Mouse (Mus musculus) lung, adult 2 months (tissue): ENCODE results near the gene Slit3. TPM values are rescaled to one million over a fixed set of nuclear protein-coding genes. Genes with fewer than 3 reads are reported as not detected.

Experiments
- DNase-seq: peaks from one replicate; pipeline ENCODE4 v3.0.0; 2022
- H3K4me1 ChIP-seq: fragments of 200-500 bp; 2 replicates; pipeline ENCODE4 v1.6.1; 2011; ENCODE audit warnings: low read length; ENCODE audit not compliant: control insufficient read depth, insufficient read depth
- H3K4me3 ChIP-seq: fragments of 200-500 bp; replicated peaks from 2 replicates; pipeline ENCODE3; 2011; ENCODE audit warnings: low read depth, mild to moderate bottlenecking, control low read depth, low read length; ENCODE audit errors: extremely low read depth
- CTCF ChIP-seq: fragments of 200-500 bp; IDR thresholded peaks from 2 replicates; pipeline ENCODE4 v1.5.1; 2011; ENCODE audit warnings: mild to moderate bottlenecking, low read length, control low read depth; ENCODE audit not compliant: insufficient read depth
- POLR2A ChIP-seq: fragments of 200-500 bp; IDR thresholded peaks from 2 replicates; pipeline ENCODE4 v1.6.1; 2011; ENCODE audit warnings: low read depth, mild to moderate bottlenecking, control low read depth, low read length, borderline replicate concordance; ENCODE audit errors: extremely low read depth
- WGBS: fragments of 180-500 bp; shearing (Covaris S2); methylation state at CpG from one replicate; pipeline ENCODE4 v1.1.7; 2018; 5-methylcytosine and 5-hydroxymethylcytosine counted together
- polyA plus RNA-seq: library from polyadenylated mRNA; depleted of rRNA; stranded (reverse); fragments of >200 nt; gene quantifications from 2 replicates; pipeline ENCODE4 v1.2.3, GENCODE M21; 2012; rRNA removed

Slit3 gene
- 69.7 and 72.5 TPM in 2 replicates for polyA plus RNA-seq

DNA sequence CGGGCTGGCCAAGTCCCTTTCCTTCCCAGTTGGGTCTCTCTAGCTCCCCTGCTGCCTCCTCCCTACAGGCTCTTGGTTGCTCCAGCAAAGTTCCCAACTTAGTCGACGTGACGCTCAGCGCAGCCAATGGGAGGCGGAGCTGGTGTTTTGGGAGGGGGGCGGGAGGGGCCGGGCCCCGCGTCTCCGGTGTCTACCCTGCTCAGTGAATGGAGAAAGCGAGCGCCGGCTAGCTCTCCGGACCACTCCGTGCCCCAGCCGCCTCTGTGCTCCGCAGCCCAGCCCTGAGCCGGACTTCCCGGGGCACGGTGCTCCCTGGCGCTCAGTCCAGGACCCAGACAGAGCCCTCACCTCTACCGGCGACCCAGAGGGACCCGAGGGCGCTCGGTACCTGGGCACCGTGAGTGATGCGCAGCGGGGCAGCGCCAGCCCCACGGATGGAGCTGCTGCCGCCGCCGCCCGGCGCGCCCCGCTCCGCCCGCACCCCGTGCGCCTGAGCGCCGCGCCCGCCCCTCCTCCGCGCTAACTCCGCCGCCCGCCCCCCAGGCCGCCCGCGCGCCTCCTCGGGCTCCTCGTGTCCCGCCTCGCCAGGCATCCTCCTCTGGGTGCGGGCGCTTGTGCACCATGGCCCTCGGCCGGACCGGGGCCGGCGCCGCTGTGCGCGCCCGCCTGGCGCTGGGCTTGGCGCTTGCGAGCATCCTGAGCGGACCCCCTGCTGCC lies at the start of gene Slit3:
TSS of gene Slit3 (plus strand) at position 331 of the 717 bp plus-strand sequence.
- peak within 1 kb of the TSS; percentile 42 for H3K4me3 ChIP-seq
- under 1% methylated on average over 73 of the region's 75 CpGs for WGBS
- DNase-seq: peak; percentile 25
- TF ChIP-seq CTCF (no peak), POLR2A (0 out of 2 replicates have a peak, but pooled peaks have one; percentile 20)
- peaks cover 9% of the 10 kb centered on the region for H3K4me1 ChIP-seq

DNA sequence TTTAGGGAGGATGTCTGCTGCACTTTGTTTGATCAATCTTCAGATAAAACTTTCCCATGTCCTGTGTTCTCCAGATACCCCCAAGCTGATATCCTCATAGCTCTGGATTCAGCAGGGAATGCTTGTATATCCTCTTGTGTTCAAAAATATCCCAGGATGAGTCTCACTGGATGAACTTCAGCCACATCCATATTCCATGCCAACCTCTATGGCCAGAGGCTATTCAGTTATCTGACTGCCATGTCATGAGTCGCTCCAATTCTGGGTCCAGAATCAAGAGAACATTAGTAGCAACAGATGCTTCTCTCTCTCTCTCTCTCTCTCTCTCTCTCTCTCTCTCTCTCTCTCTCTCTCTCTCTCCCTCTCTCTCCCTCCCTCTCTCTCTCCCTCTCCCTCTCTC lies 49.6 kb upstream of the Slit3 start:
- DNase-seq: no peak
- Histone ChIP-seq H3K4me3 (no peak overlapping the region), H3K4me1 (peaks cover 2% of the 10 kb centered on the region; the same call in 1 of the 2 replicates)
- WGBS: 90% methylated on average over 1 of the region's 1 CpGs
- TF ChIP-seq CTCF (no peak), POLR2A (no peak)

DNA sequence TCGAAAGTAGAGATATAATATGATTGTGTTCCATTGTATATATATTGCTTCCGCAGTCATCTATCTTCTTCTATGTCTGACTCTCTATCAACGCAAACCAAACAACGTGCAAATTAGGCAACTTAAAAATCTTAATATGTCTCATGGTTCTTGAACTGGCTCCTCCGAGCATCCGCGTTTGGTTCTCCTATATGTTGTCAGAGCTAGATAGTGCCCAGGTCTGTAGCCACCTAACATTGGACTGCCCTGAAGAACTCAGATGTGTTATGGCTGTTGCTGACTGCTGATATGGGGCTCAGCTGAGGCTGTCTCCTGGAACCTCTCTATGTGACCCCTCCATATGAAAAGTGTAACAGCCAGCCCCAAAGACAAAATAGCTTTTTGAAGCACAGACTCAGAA lies 45.6 kb upstream of the Slit3 start:
- Histone ChIP-seq H3K4me1 (peaks cover 2% of the 10 kb centered on the region; the same call in 1 of the 2 replicates), H3K4me3 (no peak overlapping the region)
- 94% methylated on average over 7 of the region's 7 CpGs for WGBS
- no peak for DNase-seq
- TF ChIP-seq CTCF: no peak
- no peak for TF ChIP-seq POLR2A

DNA sequence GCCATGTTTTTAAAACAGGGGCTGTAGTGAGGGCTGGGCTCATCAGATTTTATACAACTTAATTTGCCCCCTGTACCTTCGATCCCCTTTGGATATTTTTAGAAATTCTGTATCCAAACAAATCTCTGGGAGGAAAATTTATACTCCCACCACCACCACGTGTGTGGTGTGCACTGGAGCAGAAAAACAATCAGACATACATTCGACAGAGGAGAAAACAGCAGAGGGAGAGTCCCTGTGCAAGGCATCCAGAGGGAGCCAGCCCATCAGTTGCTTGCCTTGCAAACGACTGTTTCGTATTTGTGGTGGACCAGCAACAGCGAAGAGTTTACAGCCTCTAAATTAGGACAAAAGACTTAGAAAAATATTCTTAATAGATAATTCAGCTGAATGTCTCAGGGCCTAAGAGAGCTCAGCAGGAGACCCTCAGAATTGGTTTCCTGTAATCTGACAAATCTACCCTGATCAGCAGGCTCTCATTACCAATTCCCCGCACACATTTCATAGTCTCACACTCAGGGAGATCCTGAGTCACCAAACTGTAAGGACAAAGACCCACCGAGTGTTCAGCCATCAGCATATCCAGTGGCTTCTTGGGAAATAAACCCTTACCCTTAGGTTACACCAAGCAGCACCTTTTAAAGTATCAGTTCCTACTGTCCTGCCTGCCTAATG lies 40.4 kb upstream of the Slit3 start:
- no peak overlapping the region for H3K4me3 ChIP-seq
- no peak for DNase-seq
- no peaks in the 10 kb centered on the region for H3K4me1 ChIP-seq
- 72% methylated on average over 8 of the region's 8 CpGs for WGBS
- no peak for TF ChIP-seq CTCF
- no peak for TF ChIP-seq POLR2A

DNA sequence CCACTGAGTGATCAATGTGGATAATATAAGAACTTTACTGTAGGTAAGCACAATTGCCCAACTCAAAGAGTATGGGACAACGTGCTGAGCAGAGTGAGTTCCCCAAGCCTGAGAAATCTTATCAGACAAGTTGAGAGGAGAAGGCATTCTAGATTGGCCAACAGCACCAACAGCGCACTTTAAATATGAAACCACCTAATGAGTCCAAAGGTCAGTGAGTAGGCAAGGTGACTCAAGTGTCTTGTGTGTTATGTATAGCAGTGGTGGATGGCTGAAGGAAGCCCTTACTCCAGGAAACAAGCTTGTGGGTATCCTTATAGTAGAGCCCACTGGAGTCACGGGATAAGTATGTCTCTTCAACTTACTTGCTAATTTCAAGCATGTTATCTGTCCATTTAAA lies 38.7 kb upstream of the Slit3 start:
- TF ChIP-seq POLR2A (no peak), CTCF (no peak)
- WGBS: 80% methylated on average over 3 of the region's 3 CpGs
- Histone ChIP-seq H3K4me1 (no peaks in the 10 kb centered on the region), H3K4me3 (no peak overlapping the region)
- DNase-seq: no peak

DNA sequence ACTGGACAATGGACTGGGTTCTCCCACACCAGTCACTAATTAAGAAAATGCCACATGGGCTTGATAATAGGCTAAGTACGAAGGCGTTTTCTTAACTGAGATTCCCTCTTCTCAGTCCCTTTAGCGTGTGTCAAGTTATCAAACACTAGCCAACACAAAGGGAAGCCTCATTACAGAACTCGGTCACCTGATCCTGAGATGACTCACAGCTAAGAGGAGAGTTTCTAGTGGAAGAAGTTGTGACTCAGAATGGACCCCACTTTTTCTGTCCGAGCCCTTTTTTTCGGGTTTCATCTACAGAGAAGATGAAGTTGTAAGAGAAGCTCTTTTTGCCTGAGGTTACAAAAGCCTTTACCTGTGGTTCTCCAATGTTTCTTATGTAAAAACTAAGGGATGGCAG lies 38.0 kb upstream of the Slit3 start:
- 69% methylated on average over 6 of the region's 6 CpGs for whole genome bisulfite sequencing

DNA sequence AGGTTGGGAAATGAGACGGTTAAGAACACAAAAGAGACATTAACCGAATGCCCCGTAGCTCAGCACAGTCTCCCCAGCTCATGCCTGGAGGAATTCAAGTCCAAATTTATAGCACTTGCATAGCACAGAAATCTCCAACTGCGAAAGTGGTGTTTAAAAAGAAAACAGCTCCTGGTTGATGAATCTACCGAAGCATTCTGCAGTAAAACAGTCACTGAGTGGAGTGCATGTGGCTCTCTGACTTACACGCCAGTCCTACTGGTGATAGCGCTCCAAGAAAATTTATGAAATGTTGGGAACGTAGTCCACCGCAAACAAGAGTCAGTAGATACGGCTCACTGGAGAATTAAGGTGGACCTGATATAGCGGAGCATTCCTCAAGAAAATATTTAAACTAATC lies 35.7 kb upstream of the Slit3 start:
- no peaks in the 10 kb centered on the region for H3K4me1 ChIP-seq
- H3K4me3 ChIP-seq: no peak overlapping the region
- TF ChIP-seq CTCF (no peak), POLR2A (no peak)
- WGBS: 81% methylated on average over 11 of the region's 11 CpGs
- no peak for DNase-seq

More for the DNA sequence above, 38.0 kb upstream of the Slit3 start:
- no peak overlapping the region for H3K4me3 ChIP-seq
- no peaks in the 10 kb centered on the region for H3K4me1 ChIP-seq
- TF ChIP-seq CTCF (no peak), POLR2A (no peak)
- no peak for DNase-seq

DNA sequence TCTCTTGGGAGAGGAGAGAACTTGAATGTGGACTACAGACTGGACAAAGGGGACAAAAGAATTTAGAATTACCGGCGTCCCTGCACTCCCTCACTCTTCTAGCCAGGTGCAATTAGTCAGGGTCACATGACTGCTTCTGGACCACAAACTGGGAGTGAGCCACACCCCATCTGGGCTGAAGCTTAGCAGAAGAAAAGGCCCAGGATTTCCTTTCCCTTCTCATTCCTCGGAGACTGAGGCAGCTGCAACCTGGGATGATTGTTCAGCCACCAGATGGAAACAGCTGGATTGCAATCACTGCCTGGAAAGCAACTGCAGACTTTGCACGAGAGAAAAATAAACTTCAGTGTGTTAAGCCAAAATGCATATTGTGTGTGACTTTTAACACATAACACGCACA lies 35.0 kb upstream of the Slit3 start:
- TF ChIP-seq CTCF (no peak), POLR2A (no peak)
- Histone ChIP-seq H3K4me3 (no peak overlapping the region), H3K4me1 (no peaks in the 10 kb centered on the region)
- WGBS: 49% methylated on average over 5 of the region's 5 CpGs
- DNase-seq: no peak

DNA sequence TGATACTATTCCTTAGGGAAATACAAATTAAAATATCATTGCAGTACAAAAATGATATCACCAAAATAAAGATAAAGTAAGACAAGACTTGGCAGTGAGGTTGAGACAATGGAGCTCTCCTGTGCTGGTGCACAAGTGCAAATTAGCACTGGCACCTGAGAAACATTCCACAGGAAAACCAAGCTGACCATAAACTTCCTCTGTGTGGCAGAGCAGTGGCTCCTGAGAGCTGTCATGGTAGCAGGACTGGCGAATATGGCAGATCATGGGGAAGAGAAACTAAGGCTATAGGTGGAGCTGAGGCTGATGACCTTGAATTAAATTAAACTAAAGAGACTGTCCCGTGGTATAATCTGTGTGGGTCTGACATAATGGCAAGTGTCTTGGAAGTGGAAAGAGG lies 33.6 kb upstream of the Slit3 start:
- WGBS: 59% methylated on average over 2 of the region's 2 CpGs
- TF ChIP-seq POLR2A (no peak), CTCF (no peak)
- Histone ChIP-seq H3K4me3 (no peak overlapping the region), H3K4me1 (no peaks in the 10 kb centered on the region)
- DNase-seq: no peak

DNA sequence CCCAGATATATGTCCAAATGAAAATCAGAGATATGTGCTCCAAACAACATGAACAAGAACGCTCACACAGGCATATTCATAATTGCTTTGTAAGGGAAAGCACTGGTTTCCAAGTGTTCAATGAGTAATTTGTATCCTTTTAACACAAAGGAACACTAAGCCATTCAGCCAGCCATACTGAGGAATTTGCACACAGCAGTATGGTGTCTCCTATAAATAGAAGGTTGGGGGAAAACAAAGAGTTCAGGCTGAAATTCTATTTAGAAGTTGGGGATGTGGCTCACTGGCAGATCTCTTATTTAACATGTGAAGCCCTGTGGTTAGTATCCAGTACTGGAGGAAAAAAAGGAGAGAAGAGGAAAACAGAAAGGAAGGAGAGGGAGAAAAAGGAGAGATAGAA lies 32.9 kb upstream of the Slit3 start:
- Histone ChIP-seq H3K4me1 (no peaks in the 10 kb centered on the region), H3K4me3 (no peak overlapping the region)
- WGBS: 85% methylated on average over 1 of the region's 1 CpGs
- DNase-seq: no peak
- TF ChIP-seq CTCF: no peak
- no peak for TF ChIP-seq POLR2A
